ENCODE assay signal across 1 mouse cellular context in genomic region chr2:166805250-166806172, GRCm38 (mm10).
TF ChIP-seq lines count a peak whose summit lies in the region.

Gene Arfgef2 (plus strand): TSS chr2:166805588.

TF ChIP-seq in MEL, 35 proteins besides CTCF, POLR2A, EP300 and RAD21 (continued from another document):
- peak; percentile 54 to 89; a peak in 3 of 4 replicates for TF ChIP-seq USF2 (IDR thresholded peaks at IDR 0.05; ENCODE audit: borderline replicate concordance in 1 of 2, insufficient read depth in 1 of 2, low read depth in 1 of 2, low read length in 2 of 2)
- no peak for TF ChIP-seq TAL1 (IDR thresholded peaks at IDR 0.05; ENCODE audit: low read length)
- TF ChIP-seq ZC3H11A (IDR thresholded peaks at IDR 0.05; ENCODE audit: low read depth, low read length) = no peak
- peak; percentile 64 for TF ChIP-seq NELFE (IDR thresholded peaks at IDR 0.05; ENCODE audit: low read depth, low read length)
- no peak for TF ChIP-seq GATA1 (IDR thresholded peaks at IDR 0.05; ENCODE audit: low read depth, low read length)
- peak; percentile 96 for TF ChIP-seq USF1 (IDR thresholded peaks at IDR 0.05; ENCODE audit: low read depth, low read length)
- TF ChIP-seq MXI1 (IDR thresholded peaks at IDR 0.05; ENCODE audit: low read depth, low read length) = peak; percentile 88
- no peak for TF ChIP-seq CHD1 (IDR thresholded peaks at IDR 0.05; ENCODE audit: low read depth, low read length)
- no peak for TF ChIP-seq UBTF (IDR thresholded peaks at IDR 0.05; ENCODE audit: borderline replicate concordance, insufficient read depth, low read depth, low read length)
- no peak for TF ChIP-seq MYB (IDR thresholded peaks at IDR 0.05; ENCODE audit: low read depth, low read length)
- no peak for TF ChIP-seq POLR2AphosphoS2 (IDR thresholded peaks at IDR 0.05; ENCODE audit: low read length)
